Mouse (Mus musculus): ENCODE data around the gene Wbp4.
"Not testable (repeated sequence)": the region's sequence is repeated elsewhere in the genome, so short reads cannot be mapped to it uniquely, and the experiment has no call there.

The Wbp4 gene

GRCm38 (mm10) chr14:79481339-79482151 lies at the start of gene Wbp4:
Wbp4 (minus strand) TSS chr14:79481520.
- DNase-seq = peak; percentile 91

- no peak for DNase-seq
These were observed 49.4 kb upstream of the Wbp4 start for GRCm38 (mm10) chr14:79530761-79531160.

- DNase-seq = no peak
These were observed 48.5 kb upstream of the Wbp4 start for GRCm38 (mm10) chr14:79529581-79530554.

GRCm38 (mm10) chr14:79527704-79528103 lies 46.4 kb upstream of the Wbp4 start:
- DNase-seq = no peak

- not testable (repeated sequence) for DNase-seq
These were observed 44.8 kb upstream of the Wbp4 start for GRCm38 (mm10) chr14:79526106-79526505.

GRCm38 (mm10) chr14:79522387-79522786 lies 41.1 kb upstream of the Wbp4 start:
- DNase-seq = no peak

- DNase-seq = no peak
These were observed 40.3 kb upstream of the Wbp4 start for GRCm38 (mm10) chr14:79521471-79522117.

- no peak for DNase-seq
These were observed 39.7 kb upstream of the Wbp4 start for GRCm38 (mm10) chr14:79521056-79521455.

- DNase-seq = no peak
These were observed 39.3 kb upstream of the Wbp4 start for GRCm38 (mm10) chr14:79520612-79521011.

GRCm38 (mm10) chr14:79519663-79519975 lies 38.3 kb upstream of the Wbp4 start:
- DNase-seq = no peak

GRCm38 (mm10) chr14:79518761-79519662 lies 37.7 kb upstream of the Wbp4 start:
- no peak for DNase-seq

GRCm38 (mm10) chr14:79518123-79518522 lies 36.8 kb upstream of the Wbp4 start:
- DNase-seq = no peak

GRCm38 (mm10) chr14:79517185-79517740 lies 35.9 kb upstream of the Wbp4 start:
- DNase-seq = no peak

- no peak for DNase-seq
These were observed 35.4 kb upstream of the Wbp4 start for GRCm38 (mm10) chr14:79516751-79517150.

GRCm38 (mm10) chr14:79516243-79516610 lies 34.9 kb upstream of the Wbp4 start:
- DNase-seq = no peak

- no peak for DNase-seq
These were observed 34.4 kb upstream of the Wbp4 start for GRCm38 (mm10) chr14:79515511-79516242.

GRCm38 (mm10) chr14:79515100-79515499 lies 33.8 kb upstream of the Wbp4 start:
- DNase-seq = no peak

GRCm38 (mm10) chr14:79513951-79514350 lies 32.6 kb upstream of the Wbp4 start:
- no peak for DNase-seq

- no peak for DNase-seq
These were observed 30.2 kb upstream of the Wbp4 start for GRCm38 (mm10) chr14:79511521-79511920.

- no peak for DNase-seq
These were observed 27.5 kb upstream of the Wbp4 start for GRCm38 (mm10) chr14:79508662-79509305.

- DNase-seq = no peak
These were observed 26.5 kb upstream of the Wbp4 start for GRCm38 (mm10) chr14:79507846-79508245.
